Mouse (Mus musculus) testis, adult 2 months (tissue): Measurements from ENCODE around the gene Cd48.

Experiments
- CTCF ChIP-seq: fragments of 200-500 bp; IDR thresholded peaks from 2 replicates; pipeline ENCODE4 v1.5.1; 2012; ENCODE audit warnings: low read depth, mild to moderate bottlenecking, inconsistent platforms, low read length, moderate library complexity; ENCODE audit not compliant: control insufficient read depth, insufficient read depth, insufficient replicate concordance
- POLR2A ChIP-seq: fragments of 200-500 bp; IDR thresholded peaks from 2 replicates; pipeline ENCODE4 v1.6.1; 2012; ENCODE audit warnings: low read depth, mild to moderate bottlenecking, inconsistent platforms, low read length, moderate library complexity; ENCODE audit not compliant: control insufficient read depth

DNA sequence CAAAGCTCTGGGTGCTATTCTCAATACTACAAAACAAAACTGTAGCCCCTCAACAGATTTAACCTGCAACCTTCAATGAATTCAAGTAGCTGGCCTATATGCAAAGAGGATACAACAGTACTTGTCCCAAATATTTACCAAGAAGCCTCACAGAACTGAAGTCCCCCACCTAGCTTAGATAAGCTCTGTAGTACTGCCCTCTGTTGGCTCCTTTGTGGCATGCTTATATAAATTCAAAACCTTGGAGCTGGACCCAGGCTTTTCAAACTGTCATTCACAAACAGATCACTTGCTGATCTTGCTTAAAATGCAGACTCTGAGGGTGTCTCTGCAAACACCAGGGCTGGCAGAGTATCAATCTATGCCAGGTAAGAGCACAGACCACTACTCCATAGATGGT lies 49.4 kb downstream of the Cd48 start:
- TF ChIP-seq CTCF (no peak), POLR2A (no peak)
